Mouse (Mus musculus) E14TG2a.4 (cell line): ENCODE results near the gene Rpgr.

Experiments used
- CTCF ChIP-seq: conservative IDR thresholded peaks from 2 replicates; pipeline ENCODE4 v1.5.1; 2014; ENCODE audit warnings: low read length
- NANOG ChIP-seq: IDR thresholded peaks from 2 replicates; pipeline ENCODE4 v1.6.1; 2014; ENCODE audit warnings: borderline replicate concordance, low read length, mixed read lengths

- TF ChIP-seq CTCF (no peak), NANOG (no peak)
Observed at GRCm38 (mm10) chrX:10257774-10258173, 41.1 kb upstream of the Rpgr start.
